48 mouse cellular contexts compared by ENCODE assay signal in genomic region chr3:59150624-59151023, GRCm38 (mm10). TPM values are rescaled to one million over a fixed set of nuclear protein-coding genes. Genes with fewer than 3 reads are reported as not detected.
"Had no signal": no experiment of that assay in that cellular context is flagged by ENCODE, and none has a peak within 500 bp of the region (broad histone marks: within the 10 kb centered on the region; RNA-seq: fewer than 3 reads in every experiment).

No protein-coding gene starts in this region.

- H3K4me1 ChIP-seq: heart, embryonic 10.5 days; heart, embryonic 15.5 days; hindbrain, embryonic 10.5 days; hindbrain, embryonic 12.5 days; hindbrain, embryonic 13.5 days; hindbrain, embryonic 15.5 days; intestine, embryonic 15.5 days; kidney, embryonic 15.5 days had no signal

- ATAC-seq: hindbrain, embryonic 16.5 days; hindbrain, postnatal 0 days; inflammation-experienced regulatory T-cells, adult 6 months; intestine, embryonic 15.5 days; intestine, embryonic 16.5 days; intestine, postnatal 0 days had no signal

- DNase-seq: heart, postnatal 10 days; heart, postnatal 14 days; heart, postnatal 36 days; heart, postnatal 4 days; kidney, adult 11 months; kidney, adult 18-20 months; kidney, adult 2 months; kidney, adult 8-10 months; kidney, adult 9 months; kidney, postnatal 10 days; kidney, postnatal 14 days; kidney, postnatal 25 days; kidney, postnatal 36 days; kidney, postnatal 4 days; layer of hippocampus, adult 9-11 months; layer of hippocampus, postnatal 36 days had no signal

- H3K9ac ChIP-seq: heart, embryonic 12.5 days; heart, embryonic 13.5 days; heart, embryonic 15.5 days; hindbrain, embryonic 12.5 days; hindbrain, embryonic 13.5 days; hindbrain, embryonic 14.5 days; hindbrain, embryonic 15.5 days; intestine, embryonic 15.5 days; kidney, embryonic 15.5 days had no signal

- H3K36me3 ChIP-seq: heart, embryonic 10.5 days; heart, embryonic 12.5 days; heart, embryonic 13.5 days; heart, embryonic 15.5 days; hindbrain, embryonic 10.5 days; hindbrain, embryonic 12.5 days; hindbrain, embryonic 13.5 days; hindbrain, embryonic 15.5 days; intestine, embryonic 15.5 days; kidney, embryonic 15.5 days had no signal

- H3K4me2 ChIP-seq: heart, embryonic 11.5 days; heart, embryonic 12.5 days; heart, embryonic 13.5 days; heart, embryonic 15.5 days; hindbrain, embryonic 12.5 days; hindbrain, embryonic 13.5 days; hindbrain, embryonic 14.5 days; hindbrain, embryonic 15.5 days; intestine, embryonic 15.5 days; kidney, embryonic 15.5 days had no signal

- H3K27ac ChIP-seq: heart, embryonic 10.5 days; heart, embryonic 13.5 days; heart, embryonic 15.5 days; hindbrain, embryonic 10.5 days; hindbrain, embryonic 12.5 days; hindbrain, embryonic 13.5 days; hindbrain, embryonic 14.5 days; hindbrain, embryonic 15.5 days; hindbrain, postnatal 0 days; intestine, embryonic 15.5 days; kidney, embryonic 15.5 days; kidney, postnatal 0 days had no signal

- H3K27me3 ChIP-seq: heart, embryonic 12.5 days; heart, embryonic 13.5 days; heart, embryonic 15.5 days; hindbrain, embryonic 12.5 days; hindbrain, embryonic 13.5 days; hindbrain, embryonic 15.5 days; intestine, embryonic 15.5 days; kidney, embryonic 15.5 days had no signal

- H3K9me3 ChIP-seq: heart, embryonic 10.5 days; heart, embryonic 12.5 days; heart, embryonic 13.5 days; heart, embryonic 15.5 days; hindbrain, embryonic 10.5 days; hindbrain, embryonic 12.5 days; hindbrain, embryonic 13.5 days; hindbrain, embryonic 15.5 days; intestine, embryonic 15.5 days; kidney, embryonic 15.5 days had no signal

- H3K4me3 ChIP-seq: heart, embryonic 10.5 days; heart, embryonic 12.5 days; heart, embryonic 13.5 days; heart, embryonic 15.5 days; hindbrain, embryonic 10.5 days; hindbrain, embryonic 12.5 days; hindbrain, embryonic 13.5 days; hindbrain, embryonic 15.5 days; intestine, embryonic 15.5 days; kidney, embryonic 15.5 days; layer of hippocampus, adult 2 months had no signal

RNA-seq across cellular contexts. Expression of gene Gpr87, which starts 44.3 kb away (rescaled TPM):
- total RNA-seq: heart, adult 8-10 months; heart, postnatal 10 days; heart, postnatal 14 days; heart, postnatal 25 days; heart, postnatal 36 days; heart, postnatal 4 days; hematopoietic stem cell, adult 5-6 weeks; hindbrain, postnatal 0 days; layer of hippocampus, adult 18-20 months; layer of hippocampus, adult 2 months; layer of hippocampus, adult 8-10 months; layer of hippocampus, postnatal 10 days; layer of hippocampus, postnatal 14 days; layer of hippocampus, postnatal 25 days; layer of hippocampus, postnatal 36 days had no signal
- polyA plus RNA-seq: heart, embryonic 11.5 days; heart, embryonic 13.5 days; heart, embryonic 14.5 days; heart, postnatal 0 days; hindbrain, embryonic 11.5 days; hindbrain, embryonic 12.5 days; hindbrain, embryonic 14.5 days; inflammation-experienced regulatory T-cells, adult 6 months; intestine, embryonic 14.5 days; intestine, embryonic 15.5 days; intestine, embryonic 16.5 days; intestine, postnatal 0 days; kidney, embryonic 15.5 days; large intestine, adult 2 months had no signal

RNA-seq across cellular contexts. Expression of gene Gpr171, which starts 49.0 kb away (rescaled TPM):
- total RNA-seq: heart, postnatal 10 days; heart, postnatal 4 days; hindbrain, postnatal 0 days; layer of hippocampus, adult 18-20 months; layer of hippocampus, adult 2 months; layer of hippocampus, adult 8-10 months; layer of hippocampus, postnatal 10 days; layer of hippocampus, postnatal 14 days; layer of hippocampus, postnatal 25 days; layer of hippocampus, postnatal 36 days had no signal
